Mouse (Mus musculus) erythroblast, embryonic 14.5 days (primary cell): ENCODE data around the gene Nol12. TPM values are rescaled to one million over a fixed set of nuclear protein-coding genes. Genes with fewer than 3 reads are reported as not detected.

Experiments used
- H3K27me3 ChIP-seq: 2 replicates; pipeline ENCODE4 v1.6.1; 2012; ENCODE audit warnings: inconsistent platforms; ENCODE audit not compliant: control insufficient read depth
- H3K36me3 ChIP-seq: 2 replicates; pipeline ENCODE4 v1.6.1; 2012; ENCODE audit warnings: mild to moderate bottlenecking, inconsistent platforms; ENCODE audit not compliant: control insufficient read depth
- H3K4me1 ChIP-seq: 2 replicates; pipeline ENCODE4 v1.6.1; 2012; ENCODE audit warnings: inconsistent platforms; ENCODE audit not compliant: control insufficient read depth
- H3K4me3 ChIP-seq: replicated peaks from 2 replicates; pipeline ENCODE3; 2012; ENCODE audit warnings: moderate library complexity, mild to moderate bottlenecking, inconsistent platforms
- H3K9me3 ChIP-seq: 2 replicates; pipeline ENCODE4 v1.6.1; 2012; ENCODE audit warnings: low read length, inconsistent platforms, mixed read lengths; ENCODE audit not compliant: control insufficient read depth
- GATA1 ChIP-seq: IDR thresholded peaks from 2 replicates; pipeline ENCODE4 v1.6.1; 2012; ENCODE audit warnings: low read length, inconsistent platforms, mixed read lengths
- TAL1 ChIP-seq: IDR thresholded peaks from 3 replicates; pipeline ENCODE4 v1.6.1; 2012; ENCODE audit warnings: low read length, inconsistent platforms, mixed read lengths
- polyA plus RNA-seq: library from polyadenylated mRNA; stranded (reverse); fragments of >175 nt; gene quantifications from 2 replicates; pipeline ENCODE4 v1.2.3, GENCODE M21; 2012

Gene Nol12
- polyA plus RNA-seq, 1 experiment, result 3.9 TPM

GRCm38 (mm10) chr15:78899740-78900584 lies 34.8 kb upstream of the Nol12 start, which contains the start of gene Sh3bp1:
Sh3bp1 (plus strand) TSS chr15:78899768.
- peaks cover 74% of the 10 kb centered on the region for H3K4me1 ChIP-seq
- peaks cover 25% of the 10 kb centered on the region for H3K36me3 ChIP-seq
- TF ChIP-seq GATA1, result no peak
- TF ChIP-seq TAL1, result no peak
- H3K27me3 ChIP-seq, result no peaks in the 10 kb centered on the region
- no peaks in the 10 kb centered on the region for H3K9me3 ChIP-seq
- H3K4me3 ChIP-seq, result peak within 1 kb of the TSS; percentile 74

GRCm38 (mm10) chr15:78900585-78901421 lies 33.9 kb upstream of the Nol12 start:
- Histone ChIP-seq H3K36me3 (peaks cover 27% of the 10 kb centered on the region), H3K9me3 (no peaks in the 10 kb centered on the region), H3K4me3 (peak overlapping the region; percentile 74), H3K27me3 (no peaks in the 10 kb centered on the region), H3K4me1 (peaks cover 66% of the 10 kb centered on the region)
- TF ChIP-seq GATA1 (no peak), TAL1 (no peak)

GRCm38 (mm10) chr15:78901422-78901789 lies 33.3 kb upstream of the Nol12 start:
- Histone ChIP-seq H3K4me1 (peaks cover 60% of the 10 kb centered on the region), H3K4me3 (no peak overlapping the region), H3K9me3 (no peaks in the 10 kb centered on the region), H3K27me3 (no peaks in the 10 kb centered on the region), H3K36me3 (peaks cover 31% of the 10 kb centered on the region)
- TF ChIP-seq GATA1 (no peak), TAL1 (no peak)

GRCm38 (mm10) chr15:78903243-78903642 lies 31.5 kb upstream of the Nol12 start:
- no peaks in the 10 kb centered on the region for H3K9me3 ChIP-seq
- no peak for TF ChIP-seq GATA1
- TF ChIP-seq TAL1, result no peak
- peaks cover 42% of the 10 kb centered on the region for H3K4me1 ChIP-seq
- no peak overlapping the region for H3K4me3 ChIP-seq
- H3K27me3 ChIP-seq, result no peaks in the 10 kb centered on the region
- H3K36me3 ChIP-seq, result peaks cover 49% of the 10 kb centered on the region

- H3K27me3 ChIP-seq, result no peaks in the 10 kb centered on the region
- H3K36me3 ChIP-seq, result peaks cover 81% of the 10 kb centered on the region
Observed at GRCm38 (mm10) chr15:78908399-78908798, 26.3 kb upstream of the Nol12 start.

GRCm38 (mm10) chr15:78908982-78909381 lies 25.8 kb upstream of the Nol12 start:
- Histone ChIP-seq H3K27me3 (no peaks in the 10 kb centered on the region), H3K9me3 (no peaks in the 10 kb centered on the region), H3K36me3 (peaks cover 78% of the 10 kb centered on the region), H3K4me3 (no peak overlapping the region), H3K4me1 (peaks cover 42% of the 10 kb centered on the region)
- no peak for TF ChIP-seq TAL1
- no peak for TF ChIP-seq GATA1

More at GRCm38 (mm10) chr15:78908399-78908798, 26.3 kb upstream of the Nol12 start:
- Histone ChIP-seq H3K4me1 (peaks cover 39% of the 10 kb centered on the region), H3K9me3 (no peaks in the 10 kb centered on the region), H3K4me3 (no peak overlapping the region)
- TF ChIP-seq TAL1 (no peak), GATA1 (no peak)

GRCm38 (mm10) chr15:78912040-78912439 lies 22.7 kb upstream of the Nol12 start:
- Histone ChIP-seq H3K9me3 (no peaks in the 10 kb centered on the region), H3K4me3 (no peak overlapping the region), H3K27me3 (no peaks in the 10 kb centered on the region), H3K4me1 (peaks cover 72% of the 10 kb centered on the region), H3K36me3 (peaks cover 61% of the 10 kb centered on the region)
- TF ChIP-seq GATA1 (no peak), TAL1 (no peak)

- peak within 1 kb of the TSS; percentile 81 for H3K4me3 ChIP-seq
- peaks cover 57% of the 10 kb centered on the region for H3K36me3 ChIP-seq
- no peaks in the 10 kb centered on the region for H3K9me3 ChIP-seq
- H3K4me1 ChIP-seq, result peaks cover 79% of the 10 kb centered on the region
- H3K27me3 ChIP-seq, result no peaks in the 10 kb centered on the region
- TF ChIP-seq TAL1 (no peak), GATA1 (no peak)
Observed at GRCm38 (mm10) chr15:78913632-78914090, 21.1 kb upstream of the Nol12 start, which contains the start of gene Pdxp. Pdxp (plus strand) TSS chr15:78913919.
